Mouse (Mus musculus): Measurements from ENCODE around the gene Itprip.

GRCm38 (mm10) chr19:47936490-47936889 is 17.4 kb upstream of the Itprip start:
- TF ChIP-seq CTCF (IDR thresholded peaks at IDR 0.05; ENCODE audit: low read depth, low read length), result no peak
- TF ChIP-seq POLR2A (IDR thresholded peaks at IDR 0.05; ENCODE audit: borderline replicate concordance, low read depth, low read length), result no peak
